Mouse (Mus musculus) intestine, postnatal 0 days (tissue): ENCODE measurements at regions not wholly inside any gene's neighbourhood (a gene's known extent, or its start where the extent isn't known, plus 50 kb on each side); places are given as distances from the start of the nearest gene placed in this dataset.

Experiments used
- ATAC-seq: fragments of 200-750 bp; cut with Nextera tagmentation; 2 replicates; pipeline ENCODE4 v1.8.0; 2017; ENCODE audit warnings: mild to moderate bottlenecking, moderate TSS enrichment, moderate library complexity
- H3K27ac ChIP-seq: fragments of 300-500 bp; sonication (generic); 2 replicates; pipeline ENCODE4 v1.5.1; 2014; ENCODE audit warnings: mild to moderate bottlenecking, low read depth, low read length, moderate library complexity
- H3K27me3 ChIP-seq: fragments of 300-500 bp; sonication (generic); replicated peaks from 2 replicates; pipeline ENCODE4 v1.6.1; 2014; ENCODE audit warnings: low read length, mixed read lengths; ENCODE audit not compliant: control insufficient read depth, insufficient read depth
- H3K36me3 ChIP-seq: fragments of 300-500 bp; sonication (generic); 2 replicates; pipeline ENCODE4 v1.6.1; 2014; ENCODE audit warnings: mild to moderate bottlenecking, moderate library complexity; ENCODE audit not compliant: control insufficient read depth, insufficient read depth
- H3K4me1 ChIP-seq: fragments of 300-500 bp; sonication (generic); replicated peaks from 2 replicates; pipeline ENCODE4 v1.6.1; 2014; ENCODE audit warnings: antibody characterized with exemption, low read length, mixed read lengths; ENCODE audit not compliant: control insufficient read depth, insufficient read depth
- H3K4me2 ChIP-seq: fragments of 300-500 bp; sonication (generic); replicated peaks from 2 replicates; pipeline ENCODE4 v1.6.1; 2014; ENCODE audit warnings: low read depth, mild to moderate bottlenecking, moderate library complexity
- H3K4me3 ChIP-seq: fragments of 300-500 bp; sonication (generic); 2 replicates; pipeline ENCODE4 v1.5.1; 2014; ENCODE audit warnings: low read depth, low read length
- H3K9ac ChIP-seq: fragments of 300-500 bp; sonication (generic); 2 replicates; pipeline ENCODE4 v1.6.1; 2014; ENCODE audit warnings: mild to moderate bottlenecking, low read depth, low read length
- H3K9me3 ChIP-seq: fragments of 300-500 bp; sonication (generic); 2 replicates; pipeline ENCODE4 v1.6.1; 2016; ENCODE audit warnings: mixed run types; ENCODE audit not compliant: control insufficient read depth
- CTCF ChIP-seq: sonication (generic); IDR thresholded peaks from 2 replicates; pipeline ENCODE4 v1.5.1; 2016; ENCODE audit warnings: low read depth, mild to moderate bottlenecking, control low read depth, antibody characterized with exemption, moderate library complexity
- WGBS: fragments of 180-500 bp; shearing (Covaris S2); extraction: QIAGEN DNeasy Blood & Tissue Kit; methylation state at CpG from one replicate; pipeline ENCODE4 v1.1.7; 2014; 5-methylcytosine and 5-hydroxymethylcytosine counted together

GRCm38 (mm10) chr2:8628007-8628406 is 1118.6 kb upstream of the Celf2 start:
- TF ChIP-seq CTCF = no peak
- 63% methylated on average over 1 of the region's 1 CpGs for WGBS
- Histone ChIP-seq H3K4me1 (no peaks in the 10 kb centered on the region), H3K27ac (no peak overlapping the region), H3K4me3 (no peak overlapping the region), H3K4me2 (no peak overlapping the region), H3K27me3 (no peaks in the 10 kb centered on the region), H3K9ac (no peak overlapping the region), H3K9me3 (no peaks in the 10 kb centered on the region), H3K36me3 (no peaks in the 10 kb centered on the region)
- no peak for ATAC-seq

GRCm38 (mm10) chr2:8628485-8629208 is 1119.3 kb upstream of the Celf2 start:
- Histone ChIP-seq H3K9ac (no peak overlapping the region), H3K4me3 (no peak overlapping the region), H3K4me2 (no peak overlapping the region), H3K27me3 (no peaks in the 10 kb centered on the region), H3K27ac (no peak overlapping the region), H3K36me3 (no peaks in the 10 kb centered on the region), H3K9me3 (no peaks in the 10 kb centered on the region), H3K4me1 (no peaks in the 10 kb centered on the region)
- 89% methylated on average over 2 of the region's 2 CpGs for WGBS
- TF ChIP-seq CTCF = no peak
- ATAC-seq = no peak

- no peak overlapping the region for H3K27ac ChIP-seq
- no peaks in the 10 kb centered on the region for H3K9me3 ChIP-seq
- WGBS = 21% methylated on average over 7 of the region's 7 CpGs
- no peak overlapping the region for H3K9ac ChIP-seq
- no peaks in the 10 kb centered on the region for H3K27me3 ChIP-seq
- no peaks in the 10 kb centered on the region for H3K4me1 ChIP-seq
- no peak overlapping the region for H3K4me3 ChIP-seq
- ATAC-seq = no peak
- no peaks in the 10 kb centered on the region for H3K36me3 ChIP-seq
- H3K4me2 ChIP-seq = 0 out of 2 replicates have a peak overlapping the region, but pooled peaks have one; percentile 27
- peak; percentile 53 for TF ChIP-seq CTCF
These were observed 1128.7 kb upstream of the Celf2 start for GRCm38 (mm10) chr2:8638082-8638481.

GRCm38 (mm10) chr2:8639282-8639681 is 1129.9 kb upstream of the Celf2 start:
- H3K4me3 ChIP-seq = no peak overlapping the region
- ATAC-seq = no peak
- no peak overlapping the region for H3K9ac ChIP-seq
- H3K36me3 ChIP-seq = no peaks in the 10 kb centered on the region
- H3K4me2 ChIP-seq = no peak overlapping the region
- no peaks in the 10 kb centered on the region for H3K9me3 ChIP-seq
- H3K27ac ChIP-seq = no peak overlapping the region
- TF ChIP-seq CTCF = peak; percentile 72
- WGBS = 57% methylated on average over 3 of the region's 3 CpGs
- H3K27me3 ChIP-seq = no peaks in the 10 kb centered on the region
- H3K4me1 ChIP-seq = no peaks in the 10 kb centered on the region

- Histone ChIP-seq H3K4me3 (no peak overlapping the region), H3K27ac (no peak overlapping the region), H3K9me3 (no peaks in the 10 kb centered on the region), H3K36me3 (no peaks in the 10 kb centered on the region), H3K27me3 (no peaks in the 10 kb centered on the region), H3K4me2 (no peak overlapping the region), H3K4me1 (no peaks in the 10 kb centered on the region), H3K9ac (no peak overlapping the region)
- ATAC-seq = no peak
- WGBS = 35% methylated on average over 1 of the region's 1 CpGs
- TF ChIP-seq CTCF = peak; percentile 67
These were observed 1136.1 kb upstream of the Celf2 start for GRCm38 (mm10) chr2:8645463-8645862.

- H3K27ac ChIP-seq = no peak overlapping the region
- WGBS = 83% methylated on average over 7 of the region's 7 CpGs
- no peak for TF ChIP-seq CTCF
These were observed 1151.2 kb upstream of the Celf2 start for GRCm38 (mm10) chr2:8660544-8660943.

More at GRCm38 (mm10) chr2:8660544-8660943, 1151.2 kb upstream of the Celf2 start:
- ATAC-seq = no peak
- no peaks in the 10 kb centered on the region for H3K36me3 ChIP-seq
- H3K4me2 ChIP-seq = no peak overlapping the region
- H3K4me1 ChIP-seq = no peaks in the 10 kb centered on the region
- H3K4me3 ChIP-seq = no peak overlapping the region
- no peaks in the 10 kb centered on the region for H3K9me3 ChIP-seq
- no peak overlapping the region for H3K9ac ChIP-seq
- no peaks in the 10 kb centered on the region for H3K27me3 ChIP-seq
